Mouse (Mus musculus): ENCODE measurements around the gene Rnls. TPM values are rescaled to one million over a fixed set of nuclear protein-coding genes. Genes with fewer than 3 reads are reported as not detected.

The Rnls gene
- polyA plus RNA-seq, 1 experiment from 2014 or later: 8.9 TPM

- Histone ChIP-seq H3K4me1 (no peaks in the 10 kb centered on the region), H3K27ac (replicated peaks) (no peak overlapping the region), H3K4me2 (no peak overlapping the region), H3K36me3 (no peaks in the 10 kb centered on the region), H3K4me3 (no peak overlapping the region), H3K27me3 (replicated peaks) (no peaks in the 10 kb centered on the region), H3K9ac (no peak overlapping the region), H3K9me3 (no peaks in the 10 kb centered on the region)
- ATAC-seq (ENCODE audit: extremely low read depth, insufficient number of reproducible peaks, low FRiP score, low TSS enrichment): no peak
- 70% methylated on average over 3 of the region's 3 CpGs for WGBS
Observed at GRCm38 (mm10) chr19:33178866-33179265, 213.2 kb downstream of the Rnls start.

DNA sequence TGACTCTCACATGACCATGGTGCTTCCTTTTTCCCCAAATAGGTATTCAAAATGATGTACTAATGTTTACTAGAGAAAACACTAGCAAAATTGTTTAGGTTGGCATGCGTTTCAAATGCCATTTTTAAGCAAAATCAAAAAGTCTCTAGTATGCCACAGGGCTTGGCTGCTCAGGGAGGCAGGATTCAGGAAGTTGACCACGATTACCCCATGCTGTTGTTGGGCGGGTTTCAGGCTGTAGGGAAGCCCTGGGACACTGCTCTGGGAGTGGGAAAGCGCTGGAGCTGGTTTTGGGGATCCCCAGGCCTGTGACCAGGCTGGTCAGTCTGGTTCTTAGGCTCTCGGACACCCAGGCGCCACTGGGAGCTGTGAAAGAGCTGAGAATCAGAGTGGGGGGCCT is 213.7 kb downstream of the Rnls start:
- no peak overlapping the region for H3K9ac ChIP-seq
- H3K36me3 ChIP-seq: no peaks in the 10 kb centered on the region
- no peak overlapping the region for H3K4me3 ChIP-seq

GRCm38 (mm10) chr19:33173991-33174390 is 218.1 kb downstream of the Rnls start:
- no peak overlapping the region for H3K9ac ChIP-seq
- H3K36me3 ChIP-seq: no peaks in the 10 kb centered on the region

More for the DNA sequence above, 213.7 kb downstream of the Rnls start:
- Histone ChIP-seq H3K27me3 (replicated peaks) (no peaks in the 10 kb centered on the region), H3K9me3 (no peaks in the 10 kb centered on the region), H3K4me2 (no peak overlapping the region), H3K27ac (replicated peaks) (no peak overlapping the region), H3K4me1 (no peaks in the 10 kb centered on the region)
- 41% methylated on average over 6 of the region's 6 CpGs for WGBS
- no peak for ATAC-seq (ENCODE audit: extremely low read depth, insufficient number of reproducible peaks, low FRiP score, low TSS enrichment)

DNA sequence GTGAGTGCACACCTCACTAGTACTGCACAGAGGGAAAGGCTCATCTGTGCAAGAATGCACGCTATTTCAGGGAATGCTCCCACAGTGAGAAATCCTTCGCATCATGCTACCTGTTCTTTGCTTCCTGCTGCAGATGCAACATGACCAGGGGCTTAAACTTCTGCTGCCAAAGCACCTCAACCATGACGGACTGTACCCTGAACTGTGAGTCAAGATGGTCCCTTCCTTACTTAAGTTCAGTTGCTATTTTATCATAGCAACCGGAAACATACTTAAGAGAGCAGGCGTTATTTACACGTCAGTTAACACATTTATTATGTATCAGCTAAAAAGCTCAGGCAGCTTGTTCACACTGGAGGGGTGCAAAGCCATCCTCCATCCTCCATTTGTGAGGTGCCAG is 222.2 kb downstream of the Rnls start:
- no peak overlapping the region for H3K4me2 ChIP-seq
- no peak overlapping the region for H3K9ac ChIP-seq
- H3K4me1 ChIP-seq: no peaks in the 10 kb centered on the region
- ATAC-seq (ENCODE audit: extremely low read depth, insufficient number of reproducible peaks, low FRiP score, low TSS enrichment): no peak
- no peak overlapping the region for H3K4me3 ChIP-seq
- H3K27ac ChIP-seq (replicated peaks): no peak overlapping the region
- no peaks in the 10 kb centered on the region for H3K9me3 ChIP-seq
- WGBS: 75% methylated on average over 6 of the region's 6 CpGs
- H3K27me3 ChIP-seq (replicated peaks): peaks cover 10% of the 10 kb centered on the region; the same call in 1 of the 2 replicates
- no peaks in the 10 kb centered on the region for H3K36me3 ChIP-seq

More at GRCm38 (mm10) chr19:33173991-33174390, 218.1 kb downstream of the Rnls start:
- H3K4me3 ChIP-seq: no peak overlapping the region
- no peaks in the 10 kb centered on the region for H3K9me3 ChIP-seq
- H3K27me3 ChIP-seq (replicated peaks): 0 out of 2 replicates have a peak, but pooled peaks cover 2% of the 10 kb centered on the region
- H3K27ac ChIP-seq (replicated peaks): no peak overlapping the region
- no peaks in the 10 kb centered on the region for H3K4me1 ChIP-seq
- H3K4me2 ChIP-seq: no peak overlapping the region
- no peak for ATAC-seq (ENCODE audit: extremely low read depth, insufficient number of reproducible peaks, low FRiP score, low TSS enrichment)

GRCm38 (mm10) chr19:33167528-33168264 is 224.4 kb downstream of the Rnls start:
- H3K27ac ChIP-seq (replicated peaks): no peak overlapping the region
- H3K36me3 ChIP-seq: no peaks in the 10 kb centered on the region
- H3K4me1 ChIP-seq: no peaks in the 10 kb centered on the region
- WGBS: 63% methylated on average over 17 of the region's 17 CpGs
- peaks cover 10% of the 10 kb centered on the region; the same call in 1 of the 2 replicates for H3K27me3 ChIP-seq (replicated peaks)
- no peak for ATAC-seq (ENCODE audit: extremely low read depth, insufficient number of reproducible peaks, low FRiP score, low TSS enrichment)
- no peak overlapping the region for H3K4me2 ChIP-seq
- H3K9me3 ChIP-seq: no peaks in the 10 kb centered on the region
- H3K9ac ChIP-seq: no peak overlapping the region
- H3K4me3 ChIP-seq: no peak overlapping the region

DNA sequence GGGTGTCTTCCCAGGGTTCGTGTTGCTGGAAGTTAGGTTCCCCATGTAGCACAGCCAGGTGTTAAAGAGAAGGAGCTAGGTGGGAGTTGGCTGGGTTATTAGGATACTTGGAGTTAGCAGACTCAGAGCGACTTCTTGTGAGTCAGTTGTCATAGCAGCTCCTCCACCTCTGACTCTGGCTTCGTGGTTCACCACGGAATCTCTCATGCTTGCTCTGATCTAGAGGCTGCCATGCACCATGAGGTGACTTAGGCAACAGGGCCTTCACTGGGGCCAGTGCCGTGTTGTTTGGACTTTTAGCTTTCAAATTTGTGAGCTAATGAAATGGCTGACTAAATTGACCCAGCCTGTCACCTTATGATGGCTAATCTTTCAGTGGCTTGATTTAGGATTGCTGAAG is 227.3 kb downstream of the Rnls start:
- Histone ChIP-seq H3K4me2 (no peak overlapping the region), H3K27ac (replicated peaks) (no peak overlapping the region), H3K9ac (no peak overlapping the region), H3K36me3 (no peaks in the 10 kb centered on the region), H3K4me3 (no peak overlapping the region), H3K27me3 (replicated peaks) (peaks cover 7% of the 10 kb centered on the region; the same call in 1 of the 2 replicates), H3K4me1 (no peaks in the 10 kb centered on the region), H3K9me3 (no peaks in the 10 kb centered on the region)
- WGBS: 75% methylated on average over 5 of the region's 5 CpGs
- no peak for ATAC-seq (ENCODE audit: extremely low read depth, insufficient number of reproducible peaks, low FRiP score, low TSS enrichment)

- no peaks in the 10 kb centered on the region for H3K27me3 ChIP-seq (replicated peaks)
- no peaks in the 10 kb centered on the region for H3K36me3 ChIP-seq
- H3K27ac ChIP-seq (replicated peaks): no peak overlapping the region
- H3K9me3 ChIP-seq: no peaks in the 10 kb centered on the region
- no peak for ATAC-seq (ENCODE audit: extremely low read depth, insufficient number of reproducible peaks, low FRiP score, low TSS enrichment)
- WGBS: 45% methylated on average over 1 of the region's 1 CpGs
- no peak overlapping the region for H3K4me2 ChIP-seq
- H3K9ac ChIP-seq: no peak overlapping the region
- no peak overlapping the region for H3K4me3 ChIP-seq
- H3K4me1 ChIP-seq: no peaks in the 10 kb centered on the region
Observed at GRCm38 (mm10) chr19:33161903-33162302, 230.2 kb downstream of the Rnls start.

DNA sequence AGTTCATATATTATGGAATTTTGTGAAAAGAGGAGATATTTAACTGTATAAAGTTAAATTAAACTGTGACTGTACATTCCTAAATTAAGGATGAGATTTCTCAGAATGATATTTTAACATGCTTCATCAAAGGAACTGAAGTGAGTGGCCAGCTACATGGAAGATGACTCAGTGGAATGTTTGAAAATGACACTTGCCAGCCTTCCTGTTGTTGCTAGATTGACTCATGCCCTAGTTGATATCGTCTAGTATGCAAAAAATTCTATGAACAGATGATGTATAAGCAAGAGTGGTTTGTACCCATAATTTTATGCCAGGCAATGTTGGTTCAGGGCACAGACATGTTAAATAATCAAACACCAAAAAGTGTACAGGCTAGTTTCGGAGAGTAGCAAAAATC is 232.2 kb downstream of the Rnls start:
- no peaks in the 10 kb centered on the region for H3K27me3 ChIP-seq (replicated peaks)
- WGBS: 75% methylated on average over 2 of the region's 2 CpGs
- H3K9me3 ChIP-seq: no peaks in the 10 kb centered on the region
- H3K36me3 ChIP-seq: no peaks in the 10 kb centered on the region
- no peaks in the 10 kb centered on the region for H3K4me1 ChIP-seq
- H3K9ac ChIP-seq: no peak overlapping the region
- no peak overlapping the region for H3K27ac ChIP-seq (replicated peaks)
- H3K4me3 ChIP-seq: no peak overlapping the region
- no peak overlapping the region for H3K4me2 ChIP-seq
- no peak for ATAC-seq (ENCODE audit: extremely low read depth, insufficient number of reproducible peaks, low FRiP score, low TSS enrichment)

DNA sequence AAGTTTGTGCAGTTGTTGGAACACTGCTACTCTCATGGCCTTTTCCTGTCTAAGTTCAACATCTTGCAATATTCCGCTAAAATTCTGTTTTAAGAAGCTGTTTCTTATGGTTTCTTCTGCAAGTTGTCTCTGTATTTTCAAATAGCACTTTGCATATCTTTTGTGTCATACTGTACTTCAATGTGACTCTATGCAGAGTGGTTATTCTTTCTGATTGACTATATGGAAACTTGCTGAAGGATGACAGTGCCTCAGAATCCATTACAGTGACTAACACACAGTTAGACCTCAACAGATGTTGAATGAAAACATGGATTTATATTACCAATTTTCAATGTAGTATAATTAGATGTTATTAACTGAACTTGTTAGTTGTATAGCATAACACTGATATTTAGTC is 232.9 kb downstream of the Rnls start:
- Histone ChIP-seq H3K4me1 (no peaks in the 10 kb centered on the region), H3K4me2 (no peak overlapping the region), H3K4me3 (no peak overlapping the region), H3K27me3 (replicated peaks) (no peaks in the 10 kb centered on the region), H3K36me3 (no peaks in the 10 kb centered on the region), H3K27ac (replicated peaks) (no peak overlapping the region), H3K9ac (no peak overlapping the region), H3K9me3 (no peaks in the 10 kb centered on the region)
- 80% methylated on average over 1 of the region's 1 CpGs for WGBS
- ATAC-seq (ENCODE audit: extremely low read depth, insufficient number of reproducible peaks, low FRiP score, low TSS enrichment): no peak

- no peak overlapping the region for H3K27ac ChIP-seq (replicated peaks)
Observed at GRCm38 (mm10) chr19:33158234-33158633, 233.9 kb downstream of the Rnls start.

GRCm38 (mm10) chr19:33148411-33148810 is 243.7 kb downstream of the Rnls start:
- Histone ChIP-seq H3K4me2 (no peak overlapping the region), H3K4me1 (no peaks in the 10 kb centered on the region), H3K27me3 (replicated peaks) (no peaks in the 10 kb centered on the region), H3K27ac (replicated peaks) (no peak overlapping the region), H3K9ac (no peak overlapping the region), H3K9me3 (no peaks in the 10 kb centered on the region; the same call in 1 of the 2 replicates), H3K4me3 (no peak overlapping the region), H3K36me3 (no peaks in the 10 kb centered on the region)
- 74% methylated on average over 3 of the region's 3 CpGs for WGBS
- ATAC-seq (ENCODE audit: extremely low read depth, insufficient number of reproducible peaks, low FRiP score, low TSS enrichment): no peak

More at GRCm38 (mm10) chr19:33158234-33158633, 233.9 kb downstream of the Rnls start:
- Histone ChIP-seq H3K4me3 (no peak overlapping the region), H3K36me3 (no peaks in the 10 kb centered on the region), H3K9me3 (no peaks in the 10 kb centered on the region; the same call in 1 of the 2 replicates), H3K4me2 (no peak overlapping the region), H3K9ac (no peak overlapping the region), H3K4me1 (no peaks in the 10 kb centered on the region), H3K27me3 (replicated peaks) (no peaks in the 10 kb centered on the region)
- 75% methylated on average over 2 of the region's 2 CpGs for WGBS
- no peak for ATAC-seq (ENCODE audit: extremely low read depth, insufficient number of reproducible peaks, low FRiP score, low TSS enrichment)

DNA sequence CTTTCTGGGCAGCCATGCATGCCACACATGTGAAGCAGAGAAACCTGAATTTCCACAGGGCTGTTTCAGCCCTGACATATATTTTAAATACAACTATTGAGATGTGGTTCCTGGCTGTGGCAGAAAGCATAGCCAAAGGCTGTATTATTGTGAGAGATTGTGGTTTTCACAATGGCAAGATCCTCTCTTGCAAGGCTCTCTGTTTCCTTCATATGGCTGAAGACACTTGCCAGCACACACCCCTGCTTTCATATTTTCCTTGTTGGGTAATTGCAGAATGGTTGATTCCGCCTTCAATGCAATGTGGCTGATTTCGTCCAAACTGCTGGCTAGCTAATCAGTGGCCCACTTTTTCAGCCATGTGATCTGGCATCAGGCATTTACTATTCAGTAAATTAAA is 248.9 kb downstream of the Rnls start:
- Histone ChIP-seq H3K36me3 (no peaks in the 10 kb centered on the region), H3K9me3 (no peaks in the 10 kb centered on the region), H3K4me3 (no peak overlapping the region), H3K27ac (replicated peaks) (no peak overlapping the region), H3K9ac (no peak overlapping the region), H3K4me1 (no peaks in the 10 kb centered on the region), H3K4me2 (no peak overlapping the region), H3K27me3 (replicated peaks) (no peaks in the 10 kb centered on the region)
- 78% methylated on average over 2 of the region's 2 CpGs for WGBS
- ATAC-seq (ENCODE audit: extremely low read depth, insufficient number of reproducible peaks, low FRiP score, low TSS enrichment): no peak
